Mouse (Mus musculus) cerebellum, adult 8-10 months (tissue): Measurements from ENCODE around the gene Adamts16.

ENCODE experiments used
- DNase-seq: peaks from one replicate; pipeline ENCODE4 v3.0.0; 2022

The Adamts16 gene

DNA sequence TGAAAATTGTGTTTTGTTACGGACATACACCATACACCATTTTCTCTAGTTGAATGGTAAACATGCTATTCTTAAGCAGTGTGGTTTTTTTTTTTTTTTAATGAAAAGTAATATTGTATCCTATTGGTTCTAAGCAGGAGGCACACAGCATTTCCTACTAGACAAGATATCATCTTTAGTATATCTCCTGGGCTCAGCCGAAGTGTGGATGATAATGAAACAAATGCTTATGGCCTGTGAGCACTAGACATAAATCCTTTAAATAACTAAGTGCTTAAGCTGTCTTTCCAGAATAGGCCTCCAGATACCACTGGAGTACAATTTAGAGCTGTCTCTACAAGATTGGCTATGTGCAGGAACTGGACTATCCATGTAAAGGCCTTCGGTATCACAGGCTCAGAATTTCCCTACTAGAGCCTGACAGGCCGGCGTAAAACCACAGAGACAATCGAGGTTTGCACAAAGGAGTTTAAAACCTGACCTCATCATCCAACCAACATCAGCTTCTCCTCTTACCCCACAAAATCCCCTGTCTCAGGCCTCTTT, 8.9 kb downstream of the Adamts16 start:
- DNase-seq, result no peak

DNA sequence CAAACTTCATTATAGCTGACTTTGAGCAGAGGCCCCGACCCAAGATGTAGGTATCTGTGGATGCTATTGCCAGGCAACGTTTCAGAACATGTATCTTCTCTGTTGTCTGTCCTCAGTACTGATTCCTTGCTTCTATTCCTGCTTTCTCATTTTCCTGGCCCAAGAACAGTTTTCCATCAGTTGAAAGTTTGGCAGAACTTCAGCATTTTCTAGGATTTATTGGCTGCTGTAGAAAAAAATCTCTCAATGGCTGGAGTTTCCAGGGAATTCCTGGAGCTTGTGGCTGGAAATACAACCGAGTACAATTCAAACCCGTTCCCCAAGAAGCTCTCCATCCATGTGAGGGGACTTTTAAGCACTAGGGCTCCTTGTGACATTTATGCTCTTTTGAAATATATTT, 10.6 kb downstream of the Adamts16 start:
- no peak for DNase-seq

DNA sequence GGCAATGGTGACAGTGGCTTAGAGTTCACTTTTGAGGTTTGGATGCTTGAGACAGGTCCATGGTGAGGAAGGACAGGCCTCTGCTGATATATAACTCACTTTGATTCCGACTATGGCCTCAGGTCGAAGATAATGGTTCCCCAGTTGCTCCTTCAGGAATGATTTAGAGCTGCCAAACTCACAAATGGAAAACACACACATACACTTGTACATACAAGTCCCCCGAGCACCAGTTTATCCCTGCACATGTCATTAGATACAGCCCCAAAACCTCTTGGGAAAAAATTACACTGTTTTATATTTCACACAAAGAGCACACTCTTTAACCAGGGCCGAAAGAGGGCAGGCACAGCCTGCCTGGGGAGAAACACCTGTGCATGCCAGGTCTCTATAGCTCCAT, 14.1 kb downstream of the Adamts16 start:
- no peak for DNase-seq

DNA sequence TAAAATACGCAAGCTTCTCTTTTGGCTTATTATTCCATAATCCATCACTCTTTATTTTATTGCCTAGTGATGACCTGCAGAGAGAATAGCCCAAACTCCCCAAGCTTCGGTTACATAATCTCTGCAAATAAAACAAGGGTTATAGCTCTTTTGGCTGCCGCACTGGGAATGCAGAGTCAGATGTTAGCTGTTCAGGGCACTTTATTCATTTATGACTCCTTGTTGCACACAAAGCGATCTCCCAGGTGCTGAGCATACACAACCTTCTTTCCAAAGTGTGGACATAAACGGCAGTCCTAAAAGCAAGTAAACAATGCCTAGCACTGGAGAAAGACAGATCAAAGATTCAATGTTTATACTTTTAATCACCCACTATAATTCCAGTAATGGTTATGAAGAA, 16.3 kb downstream of the Adamts16 start:
- DNase-seq, result no peak

DNA sequence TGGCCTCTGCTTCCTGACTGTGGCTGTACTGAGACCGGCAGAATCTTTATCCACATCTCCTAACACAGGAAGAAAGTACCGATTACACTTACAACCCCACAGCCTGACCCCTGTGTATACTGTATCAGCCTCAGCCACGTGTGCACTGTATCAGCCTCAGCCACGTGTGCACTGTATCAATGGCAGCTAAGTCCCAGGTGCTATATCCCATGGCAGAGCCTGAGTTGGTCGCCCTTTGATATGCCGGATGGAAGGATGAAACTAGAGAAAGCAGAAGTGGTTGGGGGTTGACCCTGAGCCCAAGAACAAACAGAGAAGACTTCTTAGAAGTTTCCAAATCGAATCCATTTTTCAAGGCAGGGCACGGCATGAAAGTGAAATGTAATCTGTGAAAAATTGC, 17.9 kb downstream of the Adamts16 start:
- no peak for DNase-seq

DNA sequence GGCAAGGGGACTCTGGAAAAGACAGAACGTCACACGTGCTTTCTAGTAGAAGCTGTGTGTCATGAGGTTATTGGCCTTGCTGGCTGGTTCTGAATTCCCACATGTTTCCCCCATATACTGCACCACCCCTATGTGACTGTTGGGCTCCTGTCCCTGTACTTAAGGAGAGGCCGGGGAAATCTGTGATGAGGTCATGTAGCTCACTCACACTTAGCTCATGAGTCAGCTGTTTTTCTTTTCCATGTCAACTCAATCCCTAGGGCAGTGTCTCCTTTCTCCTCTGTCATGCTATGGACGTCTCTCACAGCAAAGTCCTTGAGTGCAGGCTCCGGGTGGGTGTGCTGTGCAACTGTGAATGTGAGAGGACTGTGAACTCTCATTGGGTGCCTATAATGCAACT, 22.6 kb downstream of the Adamts16 start:
- DNase-seq, result no peak

DNA sequence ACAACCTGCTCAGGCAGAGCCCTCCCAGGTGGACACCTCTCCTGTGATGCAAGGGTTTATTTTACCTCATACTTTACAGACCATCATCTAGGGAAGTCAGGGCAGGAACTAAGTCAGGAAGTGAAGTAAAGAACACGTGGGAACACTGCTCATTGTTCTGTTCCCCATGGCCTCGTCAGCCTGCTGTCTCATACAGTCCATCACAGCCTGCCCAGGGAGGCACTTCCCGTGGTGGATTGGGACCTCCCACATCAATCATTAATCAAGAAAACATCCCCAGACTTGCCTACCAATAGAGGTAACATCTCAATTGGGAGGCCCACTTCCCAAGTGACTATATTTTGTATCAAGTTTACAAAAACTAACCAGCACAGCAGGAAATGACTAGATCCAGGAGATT, 27.2 kb downstream of the Adamts16 start:
- no peak for DNase-seq

DNA sequence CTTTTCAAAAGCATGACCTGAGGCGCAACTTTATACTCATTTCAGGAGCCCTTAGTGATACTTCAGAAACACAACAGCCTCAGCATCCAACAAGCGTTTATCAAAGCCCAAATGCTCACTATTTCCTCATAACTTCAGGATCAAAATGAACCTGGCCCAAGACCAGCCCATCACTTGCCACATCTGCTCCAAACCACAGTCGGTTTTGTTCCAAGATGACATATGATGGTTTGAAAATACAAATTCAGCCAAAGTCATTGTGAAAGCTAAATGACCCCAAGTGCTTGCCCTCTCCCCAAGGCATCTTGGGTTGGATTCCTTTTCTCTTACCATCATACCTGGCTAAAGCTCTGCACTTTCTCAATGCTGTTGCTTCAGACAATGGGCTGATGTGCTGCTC, 36.1 kb downstream of the Adamts16 start:
- DNase-seq, result no peak

DNA sequence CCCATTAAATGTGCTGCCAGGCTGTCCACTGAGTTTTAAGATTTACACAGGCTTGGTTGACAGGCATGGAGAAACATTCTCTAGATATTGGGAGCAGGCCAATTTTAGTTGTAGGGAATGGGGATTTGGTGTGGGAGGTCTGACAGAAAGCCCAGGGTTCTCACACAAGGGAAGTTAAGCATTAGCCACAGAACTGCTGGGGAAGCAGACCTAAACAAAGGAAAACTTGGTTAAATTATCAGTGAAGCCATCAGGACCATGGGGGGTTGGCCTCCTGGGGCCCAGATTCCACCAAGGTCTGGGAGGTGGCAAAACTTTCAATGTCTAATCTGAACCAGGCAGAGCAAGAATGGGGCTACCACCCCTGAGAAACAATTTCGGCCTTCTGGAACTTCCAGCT, 38.8 kb downstream of the Adamts16 start:
- DNase-seq, result no peak

DNA sequence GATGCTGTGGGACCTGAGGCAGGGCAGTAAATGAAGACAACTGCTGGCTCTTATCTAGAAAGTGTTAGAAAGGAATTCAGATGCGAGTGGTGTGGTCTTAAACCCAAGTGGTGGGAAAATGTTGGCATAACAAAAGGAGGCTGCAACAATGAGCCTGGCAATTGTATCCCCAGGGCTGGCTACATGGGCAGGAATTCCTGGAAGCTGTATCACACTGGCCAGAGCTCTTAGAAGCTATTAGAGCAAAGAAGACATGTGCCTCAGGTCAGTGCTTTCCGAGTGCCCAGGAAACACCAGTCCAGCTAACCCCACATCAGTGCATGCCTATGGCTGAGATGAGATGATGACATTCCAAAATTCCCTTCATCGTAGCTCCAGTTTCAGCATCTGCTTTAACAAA, 42.3 kb downstream of the Adamts16 start:
- no peak for DNase-seq

DNA sequence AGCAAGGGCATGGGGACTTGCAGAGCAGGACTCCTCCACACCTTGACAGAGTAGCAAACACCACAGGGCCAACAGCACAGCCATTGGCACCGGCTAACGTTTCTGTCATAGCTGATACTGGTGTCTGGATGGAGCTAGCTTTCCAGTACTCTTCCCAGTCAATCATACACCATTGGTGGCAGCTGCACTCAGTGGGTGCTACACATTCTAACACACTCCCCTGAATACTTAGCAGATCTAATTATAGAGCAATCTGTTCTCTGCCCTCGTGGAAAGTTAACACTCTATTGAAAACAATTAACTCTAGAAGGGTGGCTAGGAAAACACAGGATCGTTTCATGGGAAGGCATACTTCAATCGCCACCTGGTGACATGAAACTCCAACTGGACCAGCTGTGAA, 43.2 kb downstream of the Adamts16 start:
- DNase-seq, result no peak

DNA sequence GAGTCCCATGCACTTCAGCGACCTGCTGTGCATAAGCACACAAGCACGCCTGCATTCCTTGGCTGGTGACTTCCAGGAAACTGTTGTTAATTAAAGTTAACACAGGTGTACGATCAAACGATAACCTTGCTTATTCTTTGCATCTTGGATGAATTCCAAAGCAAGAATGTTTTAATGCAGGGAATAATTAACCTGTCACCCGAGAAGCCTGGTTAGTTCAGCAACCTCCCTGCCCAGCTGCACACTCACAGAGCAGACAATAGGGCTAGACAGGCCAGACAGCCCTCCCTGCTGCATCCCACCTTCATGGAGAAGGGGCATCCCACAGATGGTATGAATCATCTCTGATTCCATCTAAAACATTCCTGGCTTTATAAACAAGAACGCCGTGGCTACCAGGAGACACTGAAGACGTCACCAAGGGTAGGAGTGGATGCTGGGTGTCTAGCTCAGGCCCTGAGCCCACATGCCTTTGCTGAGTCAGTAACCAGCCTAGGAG, 47.5 kb downstream of the Adamts16 start:
- no peak for DNase-seq

DNA sequence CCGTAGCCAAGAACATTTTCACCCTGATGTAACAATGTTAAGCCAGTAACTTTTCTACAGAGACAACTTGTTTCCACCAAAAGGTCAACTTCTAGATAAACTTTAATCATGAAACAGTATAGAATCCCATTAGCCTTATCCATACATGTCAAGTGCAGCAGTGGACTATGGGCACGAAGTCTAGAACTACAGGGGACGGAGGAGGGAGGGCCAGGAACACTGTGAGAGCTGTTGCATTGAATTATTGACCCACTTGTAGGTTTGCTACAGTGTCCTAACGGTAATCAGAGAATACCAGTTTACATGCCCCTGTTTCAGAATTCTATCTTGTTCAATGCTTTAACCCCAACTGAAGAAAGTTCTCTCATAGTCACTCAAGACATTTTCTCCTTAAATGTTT, 48.0 kb downstream of the Adamts16 start:
- no peak for DNase-seq

DNA sequence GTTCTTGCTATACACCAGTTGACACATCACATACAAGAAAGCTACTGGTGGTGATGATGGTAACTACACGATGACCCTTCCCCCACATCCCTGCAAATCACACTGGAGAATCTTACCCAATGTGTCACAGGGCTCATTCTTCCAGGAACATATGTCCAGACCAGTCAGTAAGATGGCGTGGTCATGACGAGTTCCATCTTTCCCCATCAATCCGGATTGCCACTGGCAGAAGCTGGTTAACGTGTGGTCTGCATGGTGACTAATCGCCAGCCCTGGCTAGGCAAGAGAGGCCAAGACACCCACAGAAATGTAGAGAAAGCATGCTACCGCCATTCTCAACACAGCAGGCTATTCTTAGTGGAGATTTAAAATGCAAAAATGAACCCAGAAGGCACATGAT, 48.7 kb downstream of the Adamts16 start:
- no peak for DNase-seq

DNA sequence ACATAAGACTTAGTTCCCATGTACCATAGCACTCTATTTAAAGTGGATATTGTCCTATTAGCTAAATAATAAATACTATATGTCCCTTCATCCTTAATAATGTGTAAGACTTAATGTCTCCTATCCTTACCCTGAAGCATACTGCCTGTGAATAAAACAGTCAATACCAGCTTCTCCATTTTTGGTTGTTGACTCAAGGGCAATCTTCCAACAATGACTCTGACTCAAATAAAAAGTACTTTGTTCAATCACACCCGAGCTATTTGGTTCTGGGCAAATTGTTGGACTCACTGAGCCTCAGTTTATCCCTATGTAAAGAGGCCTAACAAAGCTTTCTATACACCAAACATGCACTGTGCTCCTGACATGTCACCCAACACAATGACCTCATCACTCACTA, 51.8 kb downstream of the Adamts16 start:
- no peak for DNase-seq

DNA sequence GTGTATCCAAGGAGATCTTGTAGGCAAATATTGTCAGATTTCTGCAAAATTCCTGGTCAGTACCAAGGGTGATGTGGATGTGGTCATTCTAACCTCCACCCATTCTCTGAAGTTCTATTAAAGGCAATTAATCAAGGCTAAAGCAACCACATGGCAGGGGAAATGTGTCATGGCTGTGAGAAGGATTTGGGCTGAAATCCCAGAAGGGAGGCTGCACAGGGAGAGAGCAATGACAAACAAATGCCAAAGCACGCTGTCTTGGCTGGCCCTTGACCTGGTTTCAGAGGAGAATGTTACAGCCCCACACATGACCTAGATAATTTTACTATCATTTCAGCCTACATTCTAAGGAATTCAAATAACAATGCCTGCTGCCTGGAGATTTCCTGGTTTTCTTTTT, 52.6 kb downstream of the Adamts16 start:
- DNase-seq, result peak; percentile 36

DNA sequence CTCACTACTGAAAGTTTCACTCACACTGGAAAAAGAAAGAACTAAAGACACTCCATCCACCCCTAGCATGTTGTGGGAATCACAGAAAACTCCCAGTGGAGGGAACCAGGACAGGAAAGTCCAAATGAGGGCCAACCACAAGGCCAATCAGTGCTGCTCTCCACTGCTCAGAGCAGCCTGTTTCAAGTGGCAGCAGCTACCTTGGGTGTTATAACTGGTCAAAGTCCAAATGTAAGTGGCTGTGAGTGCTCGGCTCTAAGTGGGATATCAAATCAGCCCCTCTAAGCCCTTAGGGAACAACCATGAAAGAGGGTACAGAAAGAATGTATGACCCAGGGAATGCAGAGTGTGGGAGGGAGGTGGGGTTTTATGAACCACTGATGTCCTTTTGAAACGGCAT, 56.5 kb downstream of the Adamts16 start:
- DNase-seq, result no peak

DNA sequence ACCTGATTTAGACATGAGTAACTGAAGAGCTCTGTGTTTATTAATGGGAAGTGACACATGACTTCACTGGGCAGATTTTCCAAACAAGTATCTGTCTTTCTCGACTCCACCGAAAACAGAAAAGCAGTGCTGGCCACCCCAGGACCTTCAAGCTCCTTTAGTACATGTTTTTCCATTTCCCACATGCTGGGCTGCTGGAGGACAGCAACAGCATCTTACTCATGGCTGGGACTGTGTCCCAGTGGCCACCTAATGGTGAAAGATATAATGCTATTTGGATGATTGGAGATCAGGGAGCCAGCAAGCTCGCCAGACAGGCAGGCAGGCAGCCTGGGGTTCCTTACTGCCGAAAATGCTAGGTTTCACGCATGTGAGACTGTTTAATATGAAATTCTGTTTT, 57.5 kb downstream of the Adamts16 start:
- peak; percentile 11 for DNase-seq

DNA sequence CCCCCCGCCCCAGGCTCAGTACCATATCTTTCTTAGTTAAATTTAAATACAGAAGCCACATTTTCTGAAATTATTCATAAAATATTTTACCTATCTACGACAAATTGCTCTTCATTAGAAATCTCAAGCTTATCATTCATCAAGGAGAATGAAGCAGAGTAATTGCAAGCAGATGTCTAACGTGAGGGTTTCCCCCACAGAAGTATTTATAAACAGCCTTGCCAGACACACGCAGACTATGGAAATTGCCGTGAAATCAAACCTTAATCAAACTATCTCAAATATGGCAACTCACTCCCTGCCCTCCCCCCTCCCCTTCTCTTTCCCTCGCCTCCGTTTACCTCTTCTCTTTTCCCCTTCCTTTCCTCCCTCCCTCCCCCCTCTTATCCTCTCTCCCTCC, 61.8 kb downstream of the Adamts16 start:
- no peak for DNase-seq

DNA sequence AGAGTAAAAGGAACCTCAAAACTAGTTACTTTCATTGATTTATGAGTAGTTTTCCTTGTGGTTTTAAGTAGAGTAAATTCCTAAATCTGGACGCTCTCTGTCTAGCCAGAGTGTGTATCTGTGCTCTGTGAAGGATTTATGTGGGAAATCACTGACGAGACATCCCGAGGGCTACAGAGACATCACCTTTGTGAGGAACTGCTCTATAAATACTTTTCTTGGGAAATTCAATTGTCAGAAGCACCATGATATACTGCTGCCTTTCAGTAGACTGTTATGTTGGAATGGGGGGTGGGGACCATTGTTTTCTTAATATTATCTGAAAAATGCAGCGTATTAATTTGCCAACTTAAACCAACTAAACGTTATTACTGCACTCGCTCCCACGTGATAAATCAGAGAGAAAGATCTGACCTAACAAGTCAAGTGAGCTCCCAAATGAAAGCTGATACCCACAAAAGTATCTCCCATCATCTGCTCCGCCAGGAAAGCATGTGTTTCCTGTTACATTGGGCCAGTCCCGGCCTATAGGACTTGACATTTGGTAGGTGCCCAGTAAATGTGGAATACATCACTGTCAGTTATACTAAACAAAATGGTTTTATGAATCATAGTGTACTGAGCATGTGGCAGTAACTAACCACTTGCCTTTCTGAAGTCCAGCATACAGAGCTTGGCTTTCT, 62.6 kb downstream of the Adamts16 start:
- no peak for DNase-seq

DNA sequence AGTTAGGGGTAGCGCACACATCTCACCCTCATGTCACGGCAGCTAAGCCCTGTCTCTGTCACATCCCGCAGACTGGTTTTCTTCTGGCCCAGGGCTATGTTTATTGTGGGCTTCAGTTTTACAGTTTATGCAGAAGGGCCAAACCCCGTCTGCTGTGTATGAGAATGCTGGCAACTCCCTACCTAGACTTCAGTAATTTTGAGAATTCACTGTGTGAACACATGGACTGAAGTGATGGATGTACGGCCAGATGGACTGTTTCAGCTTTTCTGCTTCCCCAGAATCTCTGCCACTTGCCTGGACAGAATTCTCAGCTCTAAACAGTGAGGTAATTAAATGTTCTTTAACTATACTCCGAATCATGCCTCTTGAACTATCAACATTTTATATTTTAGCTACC, 70.5 kb downstream of the Adamts16 start:
- no peak for DNase-seq

DNA sequence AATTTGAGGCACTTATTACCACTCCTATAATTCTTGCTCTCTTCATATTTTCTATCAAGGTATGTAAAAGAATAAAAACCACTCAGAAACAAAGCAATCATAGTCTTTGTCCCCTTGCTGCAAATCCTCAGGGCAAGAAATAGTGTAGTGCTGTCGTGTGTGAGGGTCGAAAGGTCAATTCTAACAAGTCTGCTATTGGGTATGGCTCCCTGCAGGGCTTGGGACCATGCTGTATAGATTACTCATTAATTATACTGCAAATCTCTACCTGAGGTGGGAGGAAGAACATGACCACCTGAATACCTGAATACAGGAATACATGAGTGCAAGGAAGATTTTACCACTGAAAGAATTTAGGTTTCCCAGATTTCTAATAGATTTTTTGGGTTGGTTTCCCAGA, 72.5 kb downstream of the Adamts16 start:
- no peak for DNase-seq

DNA sequence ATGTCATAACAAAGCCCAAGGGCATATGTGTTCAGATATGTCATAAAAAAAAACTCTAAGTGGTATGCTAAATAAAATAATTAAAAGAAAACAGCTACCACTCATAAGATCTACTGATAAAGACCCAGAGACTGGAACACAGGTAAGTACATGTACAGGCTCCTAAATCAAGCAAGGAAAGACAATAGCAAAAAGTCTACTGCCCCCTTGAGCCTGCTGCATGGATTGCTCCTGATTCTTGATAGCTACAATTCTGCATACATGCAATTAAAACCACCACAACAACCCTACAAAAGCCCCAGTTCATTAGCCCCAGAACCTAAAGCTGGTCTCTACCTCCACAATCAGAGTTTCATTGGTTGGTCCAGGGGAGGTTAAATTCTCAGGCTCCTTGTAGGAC, 74.1 kb downstream of the Adamts16 start:
- DNase-seq, result no peak

DNA sequence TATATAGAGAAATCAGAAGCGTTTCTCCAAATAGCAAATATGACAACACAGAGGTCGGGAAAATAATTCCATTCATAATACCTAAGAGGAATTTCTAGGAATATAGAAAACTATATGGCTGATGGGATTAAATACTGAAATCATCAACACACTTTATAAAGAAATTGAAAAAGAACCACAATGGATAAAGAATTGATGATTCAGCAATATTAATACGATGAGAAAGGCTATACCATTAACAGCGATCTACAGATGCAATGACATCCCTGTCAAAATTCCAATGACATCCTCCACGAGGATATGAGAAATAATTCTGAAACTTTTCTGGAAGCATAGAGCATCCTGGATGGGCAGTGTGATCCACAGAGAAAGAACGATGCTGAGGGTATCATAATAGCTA, 76.9 kb downstream of the Adamts16 start:
- no peak for DNase-seq

DNA sequence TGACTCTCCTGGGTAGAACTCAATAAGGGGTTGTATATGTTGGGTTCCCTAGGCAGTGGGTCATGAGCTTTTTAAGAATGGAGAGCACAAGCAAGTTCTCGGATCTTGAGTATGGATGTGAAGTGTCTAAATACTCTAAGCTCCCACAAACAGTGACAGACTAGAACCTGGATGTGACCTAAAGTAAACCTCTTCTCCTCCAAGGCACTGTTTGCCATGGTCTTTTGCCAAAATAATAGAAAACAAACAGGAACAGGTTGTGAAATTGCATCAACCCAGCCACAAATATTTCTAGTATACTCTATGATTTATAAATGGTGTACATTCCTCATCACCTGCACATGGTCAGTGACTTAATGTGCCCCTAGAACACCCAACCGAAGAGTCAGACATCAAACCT, 79.0 kb downstream of the Adamts16 start:
- DNase-seq, result no peak
